Mouse (Mus musculus) neural tube, embryonic 10.5 days (tissue): ENCODE data around the gene Hoxd3.

Experiments used
- DNase-seq: peaks from one replicate; pipeline ENCODE4 v3.0.0-alpha.2; 2017; ENCODE audit warnings: low spot score; ENCODE audit errors: extremely low spot score

Gene Hoxd3

DNA sequence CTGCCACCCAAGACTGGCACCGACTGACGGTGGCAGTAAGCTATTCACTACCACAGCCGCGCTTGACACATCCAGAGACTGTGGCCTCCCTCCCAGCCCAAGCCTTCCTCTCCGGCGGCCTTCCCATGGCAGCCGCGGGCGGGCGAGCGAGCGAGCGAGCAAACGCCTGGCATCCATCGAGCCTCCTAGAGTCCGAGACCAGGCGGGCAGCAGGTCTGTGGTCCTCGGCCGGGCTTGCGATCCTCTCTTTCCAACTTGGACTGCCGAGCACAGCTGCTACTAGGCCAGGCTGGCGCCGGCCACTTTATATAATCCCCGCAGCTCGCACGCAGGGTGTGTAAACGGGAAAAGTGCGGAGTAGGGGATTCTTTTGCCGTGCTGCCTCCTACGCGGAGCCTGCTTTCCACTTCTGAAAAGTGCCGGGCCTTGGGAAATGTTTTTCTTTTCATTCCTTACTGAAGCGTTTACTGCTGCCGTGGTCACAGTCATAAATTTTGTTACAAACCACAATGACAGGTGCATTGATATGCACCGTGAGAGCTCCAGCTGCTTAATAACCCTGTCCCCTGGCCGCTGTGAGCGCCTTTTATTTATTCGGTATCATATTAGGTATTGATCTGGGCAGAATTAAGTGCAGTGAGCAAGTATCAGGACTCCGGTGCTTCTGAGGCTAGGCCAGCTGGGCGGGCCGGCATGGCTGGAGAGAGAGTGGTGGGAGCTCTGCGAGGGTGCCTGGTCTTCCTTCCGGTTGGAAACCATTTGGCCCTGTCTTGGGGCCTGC lies 28.8 kb downstream of the Hoxd3 start:
- DNase-seq, result peak; percentile 78

DNA sequence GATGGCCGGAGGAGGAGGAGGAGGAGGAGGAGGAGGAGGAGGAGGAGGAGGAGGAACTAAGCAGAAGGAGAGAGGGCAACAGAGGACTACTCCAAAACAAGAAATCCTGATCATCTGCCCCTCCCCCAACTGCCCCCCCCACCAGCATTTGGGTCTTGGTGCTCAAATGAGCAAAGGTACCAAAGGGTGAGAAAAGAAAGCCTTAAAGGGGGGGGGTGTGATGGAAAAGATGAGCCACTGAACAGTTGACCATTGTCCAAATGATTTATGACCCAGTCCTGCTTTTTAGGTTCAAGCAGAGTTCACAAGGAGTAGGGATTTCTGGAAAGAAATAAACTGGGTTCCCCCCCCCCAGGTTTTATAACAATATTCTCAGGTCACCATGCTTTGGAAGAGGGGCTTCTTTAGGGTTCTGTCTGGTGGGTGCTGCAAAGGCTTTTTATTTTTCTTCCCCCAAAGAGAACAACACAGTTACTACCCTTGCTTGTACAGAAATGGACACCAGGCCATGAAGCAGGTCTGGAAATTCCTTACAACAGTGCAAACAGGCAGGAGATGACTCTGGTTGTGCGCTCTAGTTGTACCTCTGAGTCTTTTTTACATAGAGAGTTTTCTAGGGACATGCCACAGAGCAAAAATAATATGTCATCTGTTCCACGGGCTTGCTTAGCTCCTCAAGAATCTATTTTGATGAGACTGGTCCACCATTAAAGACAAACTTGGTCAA lies 29.7 kb downstream of the Hoxd3 start:
- peak; percentile 83 for DNase-seq

DNA sequence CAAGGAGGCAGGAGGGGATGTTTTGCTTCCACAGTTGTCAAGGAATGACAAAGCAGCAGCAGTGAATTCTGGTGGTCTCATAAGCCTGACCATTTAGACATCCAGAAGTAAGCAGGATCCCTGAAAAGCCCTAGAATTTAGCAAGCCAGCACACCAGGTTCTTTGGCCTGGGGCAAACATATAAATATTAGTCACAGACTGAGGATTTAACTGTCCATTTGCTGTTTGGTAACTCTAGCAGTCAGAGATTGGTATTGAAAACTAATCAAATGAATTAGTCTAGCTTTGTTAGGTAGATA lies 30.2 kb downstream of the Hoxd3 start:
- no peak for DNase-seq

DNA sequence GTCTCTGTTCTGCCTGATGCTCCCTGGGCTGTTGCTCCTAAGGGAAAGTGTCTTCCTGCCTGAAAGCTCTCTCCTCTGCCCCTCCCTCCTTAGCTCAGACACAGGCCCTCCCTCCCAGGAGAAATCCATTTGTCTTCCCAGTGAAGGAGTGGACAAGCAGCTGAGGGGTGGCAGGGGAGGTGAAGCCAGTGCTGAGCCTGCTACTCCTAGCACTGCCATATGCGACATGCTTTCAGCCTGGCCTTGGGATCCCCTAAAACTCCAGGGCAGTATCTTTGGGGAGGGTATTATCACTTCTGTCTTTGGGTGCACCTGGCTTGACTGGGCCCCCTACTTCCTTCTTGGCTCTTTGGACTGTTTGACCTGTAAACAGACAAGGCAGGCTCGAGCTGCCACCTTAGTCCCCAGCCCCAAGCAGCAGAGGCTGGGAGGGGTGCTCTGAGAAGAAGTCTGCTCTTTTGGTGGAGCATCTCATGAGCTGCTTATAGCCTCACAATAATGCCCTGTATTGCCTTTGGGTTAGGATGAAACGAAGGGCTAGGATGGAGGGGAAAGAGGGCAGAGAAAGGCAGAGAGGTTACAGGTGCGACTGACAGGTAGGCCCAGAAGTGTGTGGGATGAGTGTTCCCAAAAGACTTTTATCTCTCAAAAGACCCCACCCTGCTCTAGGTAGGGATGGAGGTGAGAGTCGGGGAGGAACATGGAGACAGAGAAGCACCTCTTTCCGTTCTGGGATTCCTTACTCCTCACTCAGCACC lies 34.0 kb downstream of the Hoxd3 start:
- DNase-seq, result peak; percentile 72

DNA sequence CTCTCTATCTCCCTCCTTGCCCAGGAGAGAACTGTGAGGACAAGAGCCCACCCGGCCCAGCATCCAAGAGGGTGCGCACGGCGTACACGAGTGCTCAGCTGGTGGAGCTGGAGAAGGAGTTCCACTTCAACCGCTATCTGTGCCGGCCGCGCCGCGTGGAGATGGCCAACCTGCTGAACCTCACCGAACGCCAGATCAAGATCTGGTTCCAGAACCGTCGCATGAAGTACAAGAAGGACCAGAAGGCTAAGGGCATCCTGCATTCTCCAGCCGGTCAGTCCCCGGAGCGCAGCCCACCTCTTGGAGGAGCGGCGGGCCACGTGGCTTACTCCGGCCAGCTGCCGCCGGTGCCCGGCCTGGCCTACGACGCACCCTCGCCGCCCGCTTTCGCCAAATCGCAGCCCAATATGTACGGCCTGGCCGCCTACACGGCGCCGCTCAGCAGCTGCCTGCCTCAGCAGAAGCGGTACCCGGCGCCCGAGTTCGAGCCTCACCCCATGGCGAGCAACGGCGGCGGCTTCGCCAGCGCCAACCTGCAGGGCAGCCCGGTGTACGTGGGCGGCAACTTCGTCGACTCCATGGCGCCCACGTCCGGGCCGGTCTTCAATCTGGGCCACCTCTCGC lies 34.7 kb downstream of the Hoxd3 start:
- peak; percentile 71 for DNase-seq

DNA sequence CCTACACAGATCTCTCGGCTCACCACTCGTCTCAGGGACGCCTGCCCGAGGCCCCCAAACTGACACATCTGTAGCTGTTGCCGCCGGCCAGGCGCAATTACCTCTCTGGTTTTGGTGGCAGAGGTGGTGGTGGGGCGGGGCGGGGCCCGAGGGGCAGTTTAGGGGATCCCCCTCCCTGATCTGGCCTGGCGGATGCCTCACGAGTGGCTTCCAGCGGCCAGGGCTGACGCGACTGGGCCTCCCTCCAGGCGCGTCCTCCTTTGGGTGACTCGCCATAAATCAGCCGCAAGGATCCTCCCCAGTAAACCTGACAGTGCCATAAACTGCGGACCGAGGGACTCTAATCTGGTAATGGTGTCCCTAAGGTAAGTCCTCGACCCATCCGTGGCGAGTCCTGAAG lies 35.3 kb downstream of the Hoxd3 start:
- peak; percentile 83 for DNase-seq

DNA sequence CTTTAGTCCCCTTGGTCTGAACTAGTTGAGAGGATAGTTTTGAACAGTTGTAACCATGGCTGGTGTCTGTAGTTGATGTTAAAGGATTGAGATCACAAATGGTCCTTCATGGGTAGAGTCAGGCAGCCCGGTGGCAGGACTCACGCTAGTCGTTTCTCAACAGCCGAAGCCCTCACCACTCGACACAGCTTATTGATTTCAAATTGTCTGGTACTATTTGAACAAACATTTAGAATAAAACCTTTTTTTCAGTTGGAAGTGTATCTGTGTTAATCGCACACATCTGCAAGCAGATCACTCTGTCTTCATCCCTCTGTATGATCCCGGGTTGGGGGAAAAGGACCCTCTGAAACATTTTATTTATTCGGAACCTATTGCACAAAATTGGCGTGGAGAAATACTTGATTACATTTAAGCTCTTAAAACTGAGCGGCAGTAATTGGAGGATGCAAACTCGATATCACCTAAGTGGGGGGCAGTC lies 36.0 kb downstream of the Hoxd3 start:
- DNase-seq, result peak; percentile 51

DNA sequence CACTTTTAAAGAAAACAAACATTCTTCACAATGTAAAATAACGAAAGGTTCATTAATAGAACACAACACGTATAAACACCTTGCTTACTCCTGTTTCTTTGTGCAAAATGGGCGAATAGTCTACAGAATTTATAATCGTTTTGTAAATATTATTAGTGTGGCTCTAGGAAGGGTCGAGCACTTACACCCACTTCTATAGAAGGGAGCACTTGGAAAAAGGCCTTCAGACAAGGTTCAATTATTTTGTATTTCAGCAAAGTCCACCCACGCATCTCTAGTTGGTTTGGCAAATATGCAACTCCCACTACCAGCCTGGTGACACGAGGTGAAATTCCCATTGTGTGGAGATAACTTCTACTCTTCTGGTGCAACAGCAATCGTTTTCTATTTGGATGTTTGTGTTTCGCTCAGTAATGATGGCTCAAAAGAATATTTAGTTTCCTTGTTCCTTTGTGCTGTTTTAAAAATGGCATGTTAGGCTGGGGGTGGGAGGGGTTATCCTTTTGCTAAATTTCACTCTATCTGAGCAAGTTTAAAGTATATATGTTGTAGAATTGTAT lies 36.8 kb downstream of the Hoxd3 start:
- peak; percentile 23 for DNase-seq

DNA sequence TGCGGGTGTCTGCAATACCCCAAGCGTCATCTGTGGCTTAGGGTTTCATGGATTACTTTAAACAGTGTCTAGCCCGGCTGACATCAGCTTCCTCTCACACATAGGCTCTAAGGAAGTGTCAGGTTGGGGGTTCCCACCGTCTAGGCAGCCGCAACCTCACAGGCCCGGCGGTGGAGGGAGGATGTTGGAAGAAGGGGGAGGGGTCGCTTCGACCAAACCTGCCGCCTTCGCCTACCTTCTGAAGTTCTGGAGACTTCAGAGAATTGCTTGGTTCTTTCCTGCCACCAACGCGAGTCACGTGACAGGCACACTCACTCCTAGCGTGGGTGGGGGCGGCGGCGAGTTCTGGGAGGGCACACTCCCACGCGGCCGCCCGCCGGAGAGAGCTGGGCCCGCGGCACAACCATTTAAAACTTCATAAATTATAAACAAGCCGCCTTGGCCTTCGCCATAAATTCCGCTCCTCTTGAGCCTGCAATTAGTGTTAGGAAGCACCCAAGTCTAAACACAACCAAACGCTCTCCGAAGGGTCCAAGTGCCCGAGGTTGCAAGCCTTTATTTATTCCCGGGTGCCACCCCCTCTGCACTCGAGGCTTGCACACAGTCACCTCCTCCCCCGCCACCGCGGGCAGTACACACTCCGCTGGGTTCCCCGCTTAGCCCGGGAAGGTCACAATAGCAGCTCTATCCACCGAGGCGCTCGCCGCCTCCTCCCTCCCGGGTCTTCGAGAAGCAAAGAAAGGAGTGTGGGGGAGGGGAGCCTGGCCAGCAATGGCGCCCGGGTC lies 37.8 kb downstream of the Hoxd3 start:
- DNase-seq, result peak; percentile 92

DNA sequence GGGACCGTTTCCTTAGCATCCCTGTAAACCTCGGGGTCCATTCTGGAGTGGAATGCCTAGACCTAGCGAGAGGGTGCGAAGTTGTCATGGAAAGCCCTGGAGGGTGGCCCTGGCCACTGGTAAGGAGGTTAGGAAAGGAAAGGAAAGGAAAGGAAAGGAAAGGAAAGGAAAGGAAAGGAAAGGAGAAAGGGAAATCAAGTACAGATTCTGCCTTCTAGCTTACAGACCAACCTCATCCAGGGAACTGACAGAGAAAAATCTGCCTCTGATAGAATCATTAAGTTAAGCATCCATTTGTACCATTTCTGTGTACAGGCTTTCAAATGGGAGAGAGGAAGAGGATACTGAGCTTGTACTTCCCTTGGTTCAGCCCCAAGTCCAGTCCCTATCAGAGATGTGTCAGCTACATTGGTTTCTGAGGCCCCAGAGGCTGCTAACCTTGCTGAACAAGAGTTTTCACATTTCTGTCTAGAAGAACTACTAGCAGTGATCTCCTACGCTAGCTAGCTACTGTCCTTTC lies 39.1 kb downstream of the Hoxd3 start:
- DNase-seq, result peak; percentile 36

DNA sequence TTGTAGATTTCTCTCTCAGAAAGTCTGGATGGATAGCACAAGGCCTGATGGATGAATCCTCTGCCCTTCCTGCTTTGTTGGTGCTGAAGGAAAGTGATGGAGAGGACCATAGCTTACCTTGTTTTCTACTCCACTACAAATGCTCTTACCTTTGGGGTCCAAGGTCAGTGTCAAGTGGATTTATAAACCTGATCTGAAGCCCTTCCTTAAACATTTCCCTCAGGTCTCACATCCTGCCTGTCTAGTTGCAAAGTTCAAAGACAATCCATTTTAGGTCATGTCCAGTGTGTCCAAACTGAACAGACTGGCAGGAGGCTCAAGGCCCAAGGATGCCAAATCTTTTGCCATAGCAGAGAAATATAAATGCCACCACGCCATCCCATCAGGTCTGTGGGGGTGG lies 40.1 kb downstream of the Hoxd3 start:
- DNase-seq, result peak; percentile 34

DNA sequence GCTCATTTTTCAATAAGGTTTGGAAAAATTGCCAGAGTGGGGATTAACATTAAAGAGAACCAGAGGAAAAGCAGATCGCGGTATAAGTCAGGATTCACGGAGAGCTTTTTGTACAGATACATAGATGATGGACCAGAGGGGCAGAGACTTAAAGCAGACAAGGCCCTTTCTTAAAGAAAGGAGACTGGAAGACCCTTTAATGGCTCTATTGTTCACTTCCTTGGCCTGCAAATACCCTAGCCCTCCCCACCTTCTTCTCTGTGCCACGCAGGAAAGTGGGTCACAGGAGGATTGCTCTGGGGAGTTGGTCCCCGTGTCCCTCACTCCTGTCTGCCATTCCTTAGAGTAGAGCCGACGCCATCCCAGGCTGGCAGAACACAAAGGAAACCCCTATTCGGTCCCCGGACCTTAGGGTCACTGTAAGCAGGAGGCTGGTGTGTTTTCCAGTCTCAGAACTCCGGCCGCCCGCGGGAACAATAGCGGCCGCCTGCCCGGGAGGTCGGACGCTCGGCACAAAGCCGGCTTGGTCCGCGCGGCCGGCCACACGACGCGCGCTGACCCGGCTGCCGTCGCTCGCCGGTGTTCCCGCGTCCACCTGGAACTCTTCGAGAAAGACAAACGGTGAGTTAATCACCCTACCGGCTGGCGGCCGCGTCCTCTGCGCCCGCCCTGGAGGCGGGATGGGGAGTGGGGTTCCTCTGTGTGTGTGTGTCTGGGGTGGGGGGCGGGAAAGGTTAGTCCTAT lies 40.9 kb downstream of the Hoxd3 start:
- DNase-seq, result peak; percentile 86

DNA sequence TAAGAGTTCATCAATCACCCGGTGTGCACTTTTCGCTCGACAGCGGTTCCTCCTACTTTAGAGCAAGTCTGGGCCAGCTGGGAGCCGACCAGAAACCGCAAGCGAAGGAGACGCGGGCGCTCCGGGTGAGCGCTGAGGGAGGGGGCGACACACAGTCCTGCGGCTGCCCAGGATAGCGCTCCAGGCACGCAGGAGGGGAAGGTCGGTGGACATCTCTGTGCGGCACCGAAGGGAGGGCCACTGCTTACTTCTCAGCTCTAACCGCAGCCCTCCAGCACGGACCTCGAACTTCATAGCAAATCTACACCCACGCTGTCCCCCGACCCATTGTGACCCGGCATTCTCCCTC lies 41.4 kb downstream of the Hoxd3 start:
- no peak for DNase-seq

DNA sequence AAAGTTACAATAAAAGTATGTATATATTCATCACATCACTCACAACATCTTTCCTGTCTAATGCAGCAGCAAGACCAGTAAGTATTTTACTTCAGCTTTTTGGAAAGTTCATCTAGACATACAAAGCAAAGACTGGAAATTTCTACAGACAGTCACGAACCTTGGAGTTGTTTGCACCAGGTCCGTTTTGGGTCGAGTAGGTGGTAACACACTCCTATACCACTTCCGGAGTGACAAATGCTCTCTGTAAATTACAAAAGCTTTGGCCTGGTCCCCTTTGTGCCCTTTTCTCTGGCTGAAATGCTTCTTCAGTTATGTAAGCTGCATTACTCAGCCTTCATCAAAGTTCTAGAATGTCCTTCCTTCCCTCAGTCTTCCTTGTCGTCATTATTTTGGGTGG lies 42.0 kb downstream of the Hoxd3 start:
- peak; percentile 20 for DNase-seq

DNA sequence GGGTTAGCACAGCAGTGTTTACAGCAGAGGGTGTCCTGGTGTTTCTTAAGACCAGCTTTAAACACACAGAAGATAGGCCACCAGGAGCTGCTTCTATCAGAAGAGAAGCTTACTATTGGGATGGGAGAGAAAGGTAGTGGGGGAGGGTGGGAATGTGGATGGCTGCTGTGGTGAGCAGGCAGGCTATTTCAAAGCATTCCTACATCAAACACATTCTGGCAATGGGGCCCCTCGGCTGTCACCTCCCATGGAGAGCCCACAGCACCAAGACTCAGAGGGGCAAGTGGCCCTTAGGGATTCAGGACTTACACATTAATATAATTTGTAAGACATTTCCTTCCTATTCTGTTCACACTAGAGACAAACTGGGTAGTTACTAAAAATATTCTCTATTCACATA lies 48.4 kb downstream of the Hoxd3 start:
- DNase-seq, result no peak

DNA sequence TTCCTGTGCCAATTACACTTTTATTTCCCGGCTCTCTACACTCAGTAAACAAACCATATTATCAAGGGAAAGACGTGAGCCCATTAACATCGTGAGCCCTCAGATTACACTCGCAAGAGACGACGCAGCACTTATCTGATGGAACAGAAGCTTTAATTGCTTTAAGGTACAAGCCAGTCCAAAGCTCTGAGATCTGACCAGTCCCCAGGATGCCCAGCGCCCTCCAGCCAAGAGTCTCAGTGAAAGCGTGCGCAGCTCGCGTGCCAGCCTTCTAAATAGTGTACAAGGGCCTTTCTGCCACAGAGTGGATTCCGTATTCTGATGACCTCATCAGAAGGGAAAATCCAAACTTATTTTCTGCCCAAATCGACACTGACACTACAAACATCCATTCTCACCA lies 50.2 kb downstream of the Hoxd3 start:
- DNase-seq, result peak; percentile 39

DNA sequence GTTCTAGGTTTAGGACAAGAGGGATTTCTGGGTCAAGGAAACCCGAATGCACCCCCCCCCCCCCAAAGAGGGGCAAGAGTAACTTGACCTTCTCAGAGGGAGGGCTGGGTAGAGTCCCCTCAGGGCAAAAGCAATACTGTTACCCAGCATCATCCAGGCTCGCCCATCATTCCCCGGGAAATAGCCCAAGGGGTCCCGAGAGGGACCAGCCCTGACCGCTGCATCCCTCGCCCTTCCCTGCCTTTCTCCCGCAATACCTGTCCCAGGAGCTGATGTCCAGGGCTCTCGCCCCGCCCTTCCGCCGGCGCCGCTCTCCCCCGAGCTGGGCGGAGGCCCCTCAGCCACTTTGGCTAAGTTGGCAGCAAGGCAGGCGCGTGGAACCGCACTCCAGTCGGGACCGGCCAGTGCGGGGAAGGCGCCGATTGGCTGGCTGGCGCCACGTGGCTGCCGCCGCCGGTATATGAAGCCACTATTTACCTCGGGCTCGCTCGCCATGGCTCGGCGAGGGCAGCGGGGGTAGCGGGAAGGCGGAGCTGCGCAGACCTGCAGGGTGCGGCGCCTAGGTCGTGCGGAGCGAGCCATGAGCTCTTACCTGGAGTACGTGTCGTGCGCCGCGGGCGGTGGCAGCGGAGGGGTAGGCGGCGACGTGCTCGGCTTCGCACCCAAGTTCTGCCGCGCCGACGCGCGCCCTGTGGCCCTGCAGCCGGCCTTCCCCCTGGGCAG lies 51.0 kb downstream of the Hoxd3 start, which contains the start of gene Hoxd1:
TSS of gene Hoxd1 (plus strand) at position 459 of the 723 bp plus-strand sequence.
- peak; percentile 88 for DNase-seq

DNA sequence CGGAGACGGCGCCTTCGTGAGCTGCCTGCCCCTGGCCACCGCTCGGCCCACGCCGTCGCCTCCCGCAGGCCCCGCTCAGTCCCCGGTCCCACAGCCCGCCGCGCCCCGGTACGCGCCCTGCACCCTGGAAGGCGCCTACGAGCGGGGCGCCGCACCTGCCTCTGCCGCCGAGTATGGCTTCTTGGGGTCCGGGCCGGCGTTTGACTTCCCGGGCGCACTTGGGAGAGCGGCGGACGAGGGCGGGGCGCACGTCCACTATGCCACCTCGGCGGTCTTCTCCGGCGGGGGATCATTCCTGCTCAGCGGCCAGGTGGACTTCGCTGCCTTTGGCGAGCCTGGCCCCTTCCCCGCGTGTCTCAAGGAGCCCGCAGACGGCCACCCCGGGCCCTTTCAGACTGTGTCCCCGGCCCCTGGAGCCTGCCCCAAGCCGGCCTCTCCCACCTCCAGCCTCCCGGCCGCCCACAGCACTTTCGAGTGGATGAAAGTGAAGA lies 51.6 kb downstream of the Hoxd3 start:
- DNase-seq, result peak; percentile 61

DNA sequence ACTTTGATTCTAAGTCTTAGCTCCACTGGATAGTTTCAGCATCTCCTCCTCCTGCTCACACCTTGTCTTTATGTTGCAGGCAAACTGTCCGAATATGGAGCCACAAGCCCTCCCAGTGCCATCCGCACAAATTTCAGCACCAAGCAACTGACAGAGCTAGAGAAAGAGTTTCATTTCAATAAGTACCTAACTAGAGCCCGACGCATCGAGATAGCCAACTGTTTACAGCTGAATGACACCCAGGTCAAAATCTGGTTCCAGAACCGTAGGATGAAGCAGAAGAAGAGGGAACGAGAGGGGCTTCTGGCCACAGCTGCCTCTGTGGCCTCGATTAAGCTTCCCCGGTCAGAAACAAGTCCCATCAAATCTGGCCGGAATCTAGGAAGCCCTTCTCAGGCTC lies 52.2 kb downstream of the Hoxd3 start:
- DNase-seq, result no peak
